Mouse (Mus musculus): ENCODE measurements around the gene Ly6g6e. TPM values are rescaled to one million over a fixed set of nuclear protein-coding genes. Genes with fewer than 3 reads are reported as not detected.

The Ly6g6e gene
- total RNA-seq (2023), result not detected

DNA sequence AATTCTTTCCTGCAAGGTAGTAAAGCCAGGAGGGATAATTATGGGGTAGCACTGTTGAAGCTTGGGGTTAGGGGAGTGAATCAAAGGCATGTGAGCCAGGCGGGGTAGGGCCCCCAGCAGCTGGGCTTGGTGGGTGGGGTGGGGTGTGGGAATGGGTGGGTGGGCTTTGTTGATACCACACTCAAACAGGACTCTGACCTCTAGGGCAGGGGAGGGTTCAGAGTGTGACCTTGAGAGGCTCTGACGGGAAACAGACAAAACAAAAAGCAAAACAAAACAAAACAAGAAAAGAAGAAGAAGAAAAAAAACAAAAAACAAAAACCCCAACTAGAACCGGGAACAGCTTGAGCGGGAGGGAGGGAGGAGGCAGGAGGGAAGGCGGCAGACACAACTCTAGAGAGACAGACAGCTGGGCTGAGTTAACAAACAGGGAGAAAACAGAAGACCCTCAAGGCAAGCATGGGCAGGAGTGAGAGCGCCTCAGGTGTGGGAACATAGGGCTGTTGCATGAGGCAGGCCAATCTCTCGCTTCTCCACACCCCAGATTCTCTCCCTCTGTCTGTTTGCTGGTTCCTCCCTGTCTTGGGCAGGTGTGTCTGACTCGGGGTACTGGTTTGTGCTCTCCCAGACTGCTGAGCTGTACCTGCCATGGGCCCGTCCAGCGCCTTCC is at the start of gene Ly6g6e:
TSS of gene Ly6g6e (plus strand) at position 396 of the 670 bp plus-strand sequence.

DNA sequence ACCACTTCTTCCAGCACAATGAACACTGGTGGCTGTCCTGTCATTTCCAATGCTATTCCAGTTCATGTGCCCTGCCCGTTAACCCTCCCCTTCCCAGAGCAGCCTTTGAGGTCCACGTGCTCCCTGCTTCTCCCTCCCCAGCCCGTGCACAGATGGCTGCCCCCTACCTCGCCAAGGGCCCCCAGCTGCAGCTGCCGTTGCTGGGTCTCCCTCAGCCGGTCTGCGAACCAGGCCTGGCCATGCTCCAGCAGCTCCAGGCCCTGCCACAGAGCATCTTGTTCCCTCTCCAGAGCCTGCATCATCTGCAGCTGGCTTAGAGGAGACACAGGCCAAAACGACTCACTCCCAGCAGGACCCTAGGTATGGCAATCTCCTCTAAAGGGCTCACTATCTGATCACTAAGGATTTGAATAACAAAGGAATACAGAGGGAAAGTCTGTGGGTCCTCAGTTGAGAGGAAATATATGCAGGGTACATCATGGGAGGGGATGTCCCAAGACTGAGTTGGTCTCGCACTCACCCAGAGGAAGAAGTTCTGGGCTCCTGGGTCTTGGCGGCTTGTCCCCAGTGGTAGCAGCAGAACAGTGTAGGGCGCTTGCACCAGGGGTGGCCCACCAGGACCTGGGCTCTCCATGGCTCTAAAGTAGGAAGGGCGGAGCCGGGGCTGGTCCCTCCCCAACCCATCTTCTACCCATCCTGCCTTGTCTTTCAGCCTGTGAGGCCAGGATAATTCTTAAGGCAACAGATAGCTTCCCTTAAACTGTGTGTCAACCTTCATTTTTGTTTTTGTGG is 49.2 kb upstream of the Ly6g6e start, which contains the start of gene Sapcd1:
TSS of gene Sapcd1 (minus strand) at position 740 of the 792 bp plus-strand sequence.

DNA sequence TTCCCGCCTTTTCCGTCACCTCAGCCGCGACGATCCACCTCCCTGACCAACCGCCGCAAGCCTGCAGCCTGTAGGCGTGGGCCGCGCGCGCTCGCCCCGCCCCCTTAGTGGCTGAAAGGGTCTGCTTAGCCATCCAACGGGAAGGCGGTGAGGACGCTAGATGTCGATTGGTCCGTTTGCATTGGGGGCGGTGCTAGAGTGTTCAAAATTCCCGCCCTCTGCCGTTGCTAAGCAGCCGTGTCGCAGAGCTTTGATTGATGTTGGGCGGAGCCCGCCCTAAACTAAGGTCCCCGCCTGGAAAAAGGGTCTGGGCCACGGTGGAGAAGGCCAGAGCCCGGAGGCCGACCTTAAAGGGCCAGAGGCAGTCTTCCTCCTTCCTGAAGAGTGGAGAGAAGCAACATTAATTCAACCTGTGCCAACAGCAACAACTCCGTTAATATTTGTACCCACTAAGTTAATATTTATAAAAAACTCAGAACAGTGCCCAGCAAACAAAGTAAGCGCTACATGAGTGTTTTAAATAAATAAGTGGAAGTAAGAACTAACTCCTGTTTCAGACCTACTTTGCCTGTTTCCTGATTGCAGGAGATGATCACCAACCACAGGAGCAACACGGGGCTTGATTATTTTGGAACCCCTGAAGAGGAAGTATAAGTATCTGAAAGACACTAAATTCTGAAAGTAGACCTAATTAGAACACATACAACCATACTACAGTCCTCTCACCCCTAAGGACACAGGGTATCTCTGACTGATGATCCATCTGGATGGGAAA is 29.8 kb upstream of the Ly6g6e start, which contains the start of gene Msh5:
TSS of gene Msh5 (minus strand) at position 65 of the 775 bp plus-strand sequence.

DNA sequence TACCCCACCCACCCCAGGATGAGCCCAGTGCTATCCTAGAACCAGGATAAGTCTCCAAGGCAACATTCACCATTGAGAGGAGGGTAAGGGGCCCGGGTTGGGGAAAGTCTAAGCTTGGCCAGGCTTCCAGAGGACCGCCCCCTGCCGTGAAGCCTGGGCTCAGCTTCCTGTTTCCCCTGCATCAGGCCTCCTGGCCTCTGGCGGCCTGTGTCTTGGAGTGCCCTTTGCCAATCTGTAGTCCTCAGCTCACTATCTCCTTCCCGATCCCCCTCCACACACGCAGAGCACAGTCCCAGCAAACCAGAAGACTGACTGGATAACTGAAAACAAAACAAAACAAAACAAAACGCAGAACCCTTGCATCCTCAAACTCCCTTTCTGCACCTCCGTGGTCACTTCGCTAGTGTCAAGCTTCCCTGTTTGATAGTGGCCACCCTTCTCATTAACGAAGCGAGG is 27.1 kb upstream of the Ly6g6e start, which contains the start of gene Clic1:
TSS of gene Clic1 (plus strand) at position 406 of the 456 bp plus-strand sequence.

DNA sequence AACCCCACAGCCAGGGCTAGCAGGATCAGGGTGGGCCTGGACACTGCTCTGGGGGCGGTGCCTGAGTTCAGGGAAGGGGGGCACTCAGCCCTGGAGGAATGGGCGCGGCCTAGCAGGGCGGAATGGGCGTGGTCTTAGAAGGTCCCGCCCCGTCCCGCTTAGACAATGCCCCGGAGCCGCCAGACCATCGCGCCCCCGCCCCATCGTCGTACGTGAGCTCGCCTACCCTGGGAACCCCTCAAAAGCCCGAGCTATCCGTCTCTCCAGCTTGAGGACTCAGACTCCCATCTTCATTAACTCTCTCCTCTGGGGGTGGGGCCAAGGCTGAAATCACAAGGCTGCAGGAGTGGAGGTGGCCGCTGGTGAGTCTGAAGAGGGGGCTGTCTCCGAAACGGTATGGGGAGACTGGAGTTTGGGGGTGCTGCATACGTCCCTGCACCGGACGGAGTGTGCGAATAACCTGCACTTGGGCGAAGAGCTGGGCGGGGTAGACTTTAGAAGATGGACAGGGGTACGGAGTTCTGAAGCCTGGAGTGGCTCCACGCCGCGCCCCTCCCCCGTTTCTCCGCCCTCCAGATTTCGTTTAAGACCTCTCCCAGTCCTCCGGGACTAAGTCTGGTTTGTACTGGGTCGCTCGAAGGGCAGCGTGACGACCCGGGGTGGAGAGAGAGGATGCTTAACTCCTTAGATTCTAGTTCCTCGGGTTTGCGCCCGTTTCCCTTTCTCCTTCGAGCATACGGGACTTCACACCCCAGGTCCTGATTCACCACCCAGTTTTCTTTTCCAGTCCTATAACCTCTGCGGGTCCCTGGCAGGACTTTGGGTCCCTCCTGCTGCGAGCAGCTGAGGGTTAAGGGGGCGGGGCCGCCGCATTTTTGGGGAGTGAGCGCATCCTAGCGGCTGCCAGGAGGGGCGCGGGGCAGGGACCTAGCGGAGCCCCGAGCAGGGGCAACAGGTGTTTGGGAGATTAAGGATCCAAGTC is 17.5 kb upstream of the Ly6g6e start, which contains the start of gene Ddah2:
TSS of gene Ddah2 (plus strand) at position 125 of the 982 bp plus-strand sequence.

DNA sequence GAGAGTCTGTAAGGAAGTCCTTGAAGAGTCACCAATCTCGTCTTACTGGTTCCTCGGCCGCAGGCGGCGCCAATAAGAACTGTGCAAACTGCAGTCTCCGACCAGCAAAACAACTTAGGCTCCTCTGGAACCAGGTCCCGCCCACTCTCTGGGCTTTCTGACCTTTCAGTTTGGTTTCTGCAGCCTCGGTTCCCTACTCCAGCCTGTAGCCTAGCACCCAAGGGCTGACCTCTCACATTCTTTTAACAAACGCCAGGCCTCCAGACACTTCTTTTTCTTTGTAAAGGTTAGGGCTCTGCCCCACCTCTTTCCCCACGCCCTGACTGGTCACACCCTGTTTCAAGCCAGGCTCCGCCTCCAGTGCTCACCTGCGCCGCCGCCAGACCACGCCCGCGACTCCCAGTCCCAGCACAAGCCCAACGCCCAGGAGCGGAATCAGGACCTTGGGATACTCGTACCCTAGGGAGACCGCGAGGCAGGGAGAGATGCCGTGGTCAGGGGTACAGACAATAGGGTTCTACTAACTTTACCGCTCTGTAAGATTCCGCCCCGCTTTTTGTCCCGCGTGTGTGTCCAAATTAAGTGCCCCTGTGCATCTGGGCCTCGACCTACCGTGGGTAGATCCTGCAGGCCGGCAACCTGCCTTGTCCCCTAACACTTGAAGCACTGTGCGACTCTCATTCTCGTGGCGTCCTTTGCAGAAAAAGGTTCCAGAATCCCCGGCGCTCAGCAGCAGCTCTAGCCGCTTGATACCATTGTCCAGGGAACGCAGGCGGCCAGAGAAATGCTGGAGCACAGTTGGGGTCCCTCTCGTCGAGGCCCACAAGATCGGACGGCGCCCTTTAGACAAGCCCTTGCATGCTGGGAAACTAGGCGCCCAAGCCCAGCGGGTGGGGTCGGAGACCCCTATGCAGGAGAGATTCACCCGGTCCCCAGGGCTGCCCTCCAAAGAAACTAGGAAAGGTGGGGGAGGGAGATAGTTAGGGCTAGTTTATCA is 11.5 kb upstream of the Ly6g6e start, which contains the start of gene Ly6g6c:
TSS of gene Ly6g6c (plus strand) at position 438 of the 997 bp plus-strand sequence.

DNA sequence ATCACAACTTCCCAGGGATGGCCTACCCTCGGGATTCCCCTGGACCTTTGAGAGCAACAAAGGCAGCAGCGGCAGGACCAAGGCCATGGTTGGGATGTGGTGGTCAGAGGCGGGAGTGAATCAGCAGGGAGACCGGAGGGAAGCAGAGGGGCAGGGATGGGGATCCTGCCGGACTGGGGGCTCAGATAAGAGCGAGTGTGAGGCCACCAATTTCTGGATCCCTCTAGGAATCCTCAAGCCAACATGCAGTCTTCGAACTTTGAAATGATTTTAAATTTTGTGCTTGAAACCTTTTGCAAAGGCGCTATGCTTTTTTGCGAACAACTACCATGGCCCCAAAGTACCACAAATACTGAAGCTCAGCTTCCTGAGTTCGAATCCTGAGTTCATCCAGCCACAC is 10.6 kb upstream of the Ly6g6e start, which contains the start of gene Mpig6b:
TSS of gene Mpig6b (minus strand) at position 101 of the 400 bp plus-strand sequence.

DNA sequence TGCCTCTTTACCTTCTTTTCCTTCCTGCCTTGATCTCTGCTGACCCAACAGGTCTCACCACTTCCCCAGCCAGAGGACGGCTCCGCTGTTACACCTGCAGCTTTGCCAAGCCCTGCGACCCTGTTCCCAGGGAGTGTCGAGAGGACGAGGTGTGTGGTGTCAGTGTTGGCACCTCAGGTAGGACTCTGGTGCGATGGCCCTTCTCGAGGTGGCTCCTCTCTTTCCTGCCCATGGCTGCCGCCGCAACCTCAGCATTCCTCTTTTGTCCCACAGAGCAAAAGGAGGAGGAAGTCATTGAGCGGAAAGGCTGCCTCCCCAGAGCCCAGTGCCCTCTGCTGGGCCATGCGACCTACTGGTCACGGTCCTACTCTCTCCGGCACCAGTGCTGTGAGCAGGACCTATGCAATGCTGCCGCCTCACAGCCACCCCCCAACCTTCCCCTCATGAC is 1.1 kb downstream of the Ly6g6e start, which contains the start of gene Ly6g6d:
TSS of gene Ly6g6d (minus strand) at position 280 of the 448 bp plus-strand sequence.

DNA sequence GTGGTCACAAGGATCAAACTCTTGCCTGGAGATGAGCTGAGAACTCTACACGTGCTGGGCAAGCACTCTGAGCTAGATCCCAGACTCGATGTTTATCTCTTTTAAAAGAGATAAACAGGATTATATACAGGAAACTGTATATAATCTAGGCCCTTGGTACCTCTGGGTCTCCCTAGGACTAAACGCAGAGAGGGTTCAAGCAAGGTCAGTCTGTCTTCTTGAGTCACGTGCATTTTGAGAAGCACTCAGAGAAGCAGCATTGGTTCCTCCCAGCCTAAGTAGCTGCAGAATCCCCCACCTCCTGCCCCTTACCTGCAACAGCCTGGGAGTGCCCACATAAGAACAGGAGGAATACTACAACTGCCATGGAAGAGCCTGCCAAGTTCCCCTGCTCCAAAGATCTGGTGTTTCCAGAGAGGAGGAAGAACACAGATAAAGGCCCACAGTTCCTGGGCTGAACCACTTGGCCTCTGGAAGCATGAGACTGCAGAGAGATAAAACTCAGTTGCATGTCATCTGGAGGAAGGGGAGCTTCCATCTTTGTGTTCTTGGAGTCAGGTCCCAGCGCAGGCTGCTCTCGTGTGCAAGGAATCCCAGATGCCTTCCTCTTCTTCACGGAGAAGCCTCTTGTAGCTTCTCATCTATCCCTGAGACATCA is 8.6 kb downstream of the Ly6g6e start, which contains the start of gene Ly6g6f:
TSS of gene Ly6g6f (minus strand) at position 403 of the 658 bp plus-strand sequence.

DNA sequence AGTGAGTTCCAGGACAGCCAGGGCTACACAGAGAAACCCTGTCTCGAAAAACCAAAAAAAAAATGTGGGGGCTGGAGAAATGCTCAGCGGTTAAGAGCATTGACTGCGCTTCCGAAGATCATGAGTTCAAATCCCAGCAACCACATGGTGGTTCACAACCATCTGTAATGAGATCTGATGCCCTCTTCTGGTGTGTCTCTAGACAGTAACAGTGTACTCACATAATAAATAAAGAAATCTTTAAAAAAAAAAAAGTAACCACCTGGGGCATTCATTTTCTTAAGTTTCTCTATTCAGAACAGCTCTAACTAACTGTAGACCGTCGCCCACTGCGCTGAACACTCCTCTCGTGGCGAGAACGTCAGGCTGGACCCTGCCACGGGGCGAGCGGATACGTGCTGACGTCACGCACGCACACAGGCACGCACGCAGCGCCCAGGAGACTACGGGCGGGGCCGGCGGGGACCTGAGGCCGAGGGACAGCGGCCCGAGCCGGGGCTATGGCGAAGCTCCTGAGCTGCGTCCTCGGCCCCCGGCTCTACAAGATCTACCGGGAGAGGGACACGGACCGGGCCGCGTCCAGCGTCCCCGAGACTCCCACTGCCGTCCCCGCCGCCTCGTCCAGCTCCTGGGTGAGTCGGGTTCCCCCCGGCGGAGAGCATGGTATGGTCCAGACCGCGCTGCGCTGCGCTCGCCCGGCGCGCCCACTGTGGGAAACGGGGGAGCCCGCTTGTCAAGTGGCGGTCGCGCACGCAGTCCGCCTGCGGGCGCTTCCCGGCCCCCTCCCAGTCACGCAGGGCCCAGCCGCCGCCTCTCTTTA is 12.3 kb downstream of the Ly6g6e start, which contains the start of gene Abhd16a:
TSS of gene Abhd16a (plus strand) at position 439 of the 820 bp plus-strand sequence.

DNA sequence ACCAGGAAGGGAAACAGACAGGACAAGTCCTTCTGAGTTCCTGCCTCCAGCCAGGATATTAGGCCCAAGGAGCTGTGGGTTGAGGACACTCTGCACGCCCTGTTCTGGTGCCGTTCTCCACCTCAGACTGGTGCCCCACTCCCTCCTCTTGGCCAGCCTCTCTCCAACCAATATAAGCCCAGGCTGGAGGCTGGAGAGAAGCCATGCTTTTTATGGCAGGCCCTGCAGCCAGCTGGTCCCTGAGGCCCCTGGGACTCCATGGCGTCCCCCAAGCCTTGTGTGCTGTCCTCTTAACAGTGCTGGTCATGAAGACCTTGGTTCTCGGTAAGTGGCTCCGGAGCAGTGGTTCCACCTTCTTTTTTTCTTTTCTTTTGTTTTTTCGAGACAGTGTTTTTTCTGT is 31.4 kb downstream of the Ly6g6e start, which contains the start of gene Ly6g5c:
TSS of gene Ly6g5c (plus strand) at position 183 of the 400 bp plus-strand sequence.

DNA sequence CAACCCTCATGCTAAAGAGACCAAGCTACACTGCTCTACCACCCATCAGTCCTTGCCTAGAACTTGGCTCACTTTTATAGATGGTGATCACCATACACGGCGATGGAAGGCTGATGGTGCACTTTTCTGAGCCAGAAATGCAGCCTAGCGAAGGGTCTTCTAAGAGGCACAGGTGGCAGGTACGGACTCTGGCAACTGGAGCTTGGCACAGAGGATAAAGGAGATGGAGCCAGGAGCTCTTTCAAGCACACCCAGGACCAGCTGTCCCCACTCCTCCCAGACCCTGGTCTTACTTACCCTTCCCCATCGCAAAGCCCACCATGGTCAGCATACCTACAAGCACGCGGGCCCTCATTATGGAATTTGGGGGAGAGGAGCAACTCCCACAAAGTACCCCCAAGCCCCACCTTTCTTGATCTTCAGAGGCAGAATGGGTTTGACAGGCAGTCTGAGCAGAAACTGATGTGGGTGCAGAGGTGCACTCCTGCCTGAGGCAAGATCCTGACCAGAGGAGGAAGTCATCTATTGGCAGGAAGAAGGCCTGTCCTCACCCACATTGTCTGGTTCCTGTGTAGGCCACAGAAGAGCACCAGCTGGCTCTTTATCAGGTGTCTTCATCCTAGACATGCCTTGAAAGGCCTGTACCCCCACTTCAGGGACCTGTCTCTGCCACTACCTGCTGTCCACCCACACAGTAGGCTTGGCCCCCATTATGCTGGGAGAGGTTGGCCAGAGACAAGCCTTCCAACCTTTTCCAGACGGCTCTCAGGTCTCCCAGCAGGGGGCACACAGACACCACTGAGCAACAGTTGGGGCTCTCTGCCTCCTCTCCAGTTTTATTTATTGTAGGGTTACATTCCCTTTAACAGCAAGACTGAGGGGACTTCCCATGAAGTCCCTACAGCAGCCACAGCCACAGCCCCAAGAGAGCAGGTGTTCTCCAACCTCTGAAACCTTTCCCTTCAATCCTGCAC is 38.6 kb downstream of the Ly6g6e start, which contains the start of gene Ly6g5b:
TSS of gene Ly6g5b (minus strand) at position 383 of the 974 bp plus-strand sequence.

DNA sequence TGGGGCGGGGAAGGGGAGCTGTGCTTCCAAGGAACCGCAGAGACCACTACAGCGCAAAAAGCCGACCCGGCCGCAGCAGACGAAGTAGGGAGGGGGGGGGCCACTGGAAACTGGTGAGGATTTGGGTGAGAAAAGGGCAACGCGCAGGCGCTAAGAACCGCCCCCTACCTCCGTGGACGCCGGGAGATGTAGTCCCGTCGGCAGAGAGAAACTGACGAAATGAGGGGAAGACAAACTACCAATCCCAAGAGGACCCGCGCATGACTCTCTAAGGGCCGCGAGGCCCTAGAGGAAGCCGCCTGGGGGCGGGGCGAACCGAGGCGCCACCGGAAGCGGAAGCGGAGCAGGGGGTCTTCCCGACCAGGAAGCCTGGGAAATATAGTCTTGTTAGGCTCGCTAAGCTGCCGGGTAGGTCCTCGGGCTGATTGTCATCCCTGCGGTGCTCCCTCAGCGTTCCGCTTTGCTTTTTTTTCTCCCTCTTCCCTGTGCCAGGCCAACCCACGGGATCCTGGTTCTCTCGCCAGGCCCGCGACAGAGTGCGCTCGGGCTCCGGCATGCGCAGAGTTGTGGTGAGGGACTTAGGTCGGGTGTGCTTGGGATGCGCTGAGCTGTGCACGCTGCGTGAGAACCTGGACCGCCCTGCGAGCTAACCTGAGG is 44.6 kb downstream of the Ly6g6e start, which contains the start of gene Gpank1:
TSS of gene Gpank1 (plus strand) at position 313 of the 657 bp plus-strand sequence.

DNA sequence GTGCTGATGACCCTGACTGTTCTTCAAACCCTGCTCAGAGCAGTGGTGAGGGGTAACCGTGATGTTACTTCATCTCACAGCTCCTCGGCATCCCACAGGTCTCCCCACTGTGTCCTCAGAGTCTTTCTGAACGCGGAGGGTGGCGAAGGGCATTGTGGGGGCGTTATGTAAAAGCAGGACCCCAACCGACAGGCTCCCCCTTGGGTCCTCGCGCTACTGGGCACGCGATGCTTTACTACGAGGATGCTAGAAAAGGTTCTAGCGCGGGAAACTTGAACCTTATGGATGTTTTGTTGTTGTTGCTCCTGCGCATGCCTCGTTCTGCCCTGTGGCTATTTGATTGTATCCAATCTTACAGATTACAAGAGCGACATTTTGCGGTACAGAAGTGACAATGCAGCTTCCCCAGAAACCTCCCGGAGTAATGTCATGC is 45.2 kb downstream of the Ly6g6e start, which contains the start of gene Csnk2b:
TSS of gene Csnk2b (minus strand) at position 183 of the 433 bp plus-strand sequence.

DNA sequence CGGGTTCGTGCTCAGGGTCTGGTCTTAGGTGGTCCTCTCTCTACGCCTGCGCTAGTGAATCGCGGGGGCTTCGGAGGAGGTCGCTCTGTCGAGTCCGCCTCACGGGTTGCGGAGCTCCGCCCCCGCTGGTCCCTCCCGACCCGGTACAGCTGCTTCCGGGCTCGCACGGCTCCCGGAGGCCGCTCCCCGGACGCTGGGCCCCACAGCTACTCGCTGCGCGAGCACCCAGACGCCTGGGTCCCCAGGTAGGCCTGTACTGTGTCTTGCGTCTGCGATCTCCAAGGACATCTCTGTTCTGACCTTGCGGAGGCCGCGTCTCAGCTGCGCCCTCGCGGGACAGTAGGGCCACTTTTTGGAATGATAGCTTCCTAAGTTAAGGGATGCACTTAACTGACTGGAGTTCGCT is 49.5 kb downstream of the Ly6g6e start, which contains the start of gene D17H6S53E:
TSS of gene D17H6S53E (plus strand) at position 168 of the 406 bp plus-strand sequence.

All from CD4-positive naive resting alpha-beta T cell, adult 76 days (primary cell).